Mouse (Mus musculus) limb, embryonic 10.5 days (tissue): ENCODE measurements at regions not wholly inside any gene's neighbourhood (a gene's known extent, or its start where the extent isn't known, plus 50 kb on each side); places are given as distances from the start of the nearest gene placed in this dataset.

Experiments used
- DNase-seq: peaks from one replicate; pipeline ENCODE4 v3.0.0-alpha.2; 2017; ENCODE audit warnings: low spot score
- H3K27ac ChIP-seq: fragments of 300-500 bp; sonication (generic); 2 replicates; pipeline ENCODE4 v1.5.1; 2016; ENCODE audit warnings: mild to moderate bottlenecking
- H3K27me3 ChIP-seq: fragments of 300-500 bp; sonication (generic); 2 replicates; pipeline ENCODE4 v1.6.1; 2016; ENCODE audit warnings: low read depth, mild to moderate bottlenecking; ENCODE audit not compliant: poor library complexity, severe bottlenecking
- H3K36me3 ChIP-seq: fragments of 300-500 bp; sonication (generic); 2 replicates; pipeline ENCODE4 v1.6.1; 2016; ENCODE audit warnings: mild to moderate bottlenecking, moderate library complexity
- H3K4me1 ChIP-seq: fragments of 300-500 bp; sonication (generic); 2 replicates; pipeline ENCODE4 v1.6.1; 2016
- H3K4me3 ChIP-seq: fragments of 300-500 bp; sonication (generic); 2 replicates; pipeline ENCODE4 v1.5.1; 2016; ENCODE audit warnings: mild to moderate bottlenecking, moderate library complexity
- H3K9me3 ChIP-seq: fragments of 300-500 bp; sonication (generic); replicated peaks from 2 replicates; pipeline ENCODE4 v1.6.1; 2016; ENCODE audit warnings: mild to moderate bottlenecking
- WGBS: fragments of 180-500 bp; shearing (Covaris S2); methylation state at CpG from one replicate; pipeline ENCODE4 v1.1.7; 2016; 5-methylcytosine and 5-hydroxymethylcytosine counted together

GRCm38 (mm10) chr7:73165521-73165920 lies 209.8 kb upstream of the Rgma start:
- WGBS, result 47% methylated on average over 8 of the region's 8 CpGs
- H3K4me1 ChIP-seq, result peaks cover 49% of the 10 kb centered on the region
- H3K4me3 ChIP-seq, result no peak overlapping the region
- H3K27ac ChIP-seq, result no peak overlapping the region
- H3K27me3 ChIP-seq, result no peaks in the 10 kb centered on the region
- H3K36me3 ChIP-seq, result no peaks in the 10 kb centered on the region
- H3K9me3 ChIP-seq, result no peaks in the 10 kb centered on the region
- DNase-seq, result no peak

DNA sequence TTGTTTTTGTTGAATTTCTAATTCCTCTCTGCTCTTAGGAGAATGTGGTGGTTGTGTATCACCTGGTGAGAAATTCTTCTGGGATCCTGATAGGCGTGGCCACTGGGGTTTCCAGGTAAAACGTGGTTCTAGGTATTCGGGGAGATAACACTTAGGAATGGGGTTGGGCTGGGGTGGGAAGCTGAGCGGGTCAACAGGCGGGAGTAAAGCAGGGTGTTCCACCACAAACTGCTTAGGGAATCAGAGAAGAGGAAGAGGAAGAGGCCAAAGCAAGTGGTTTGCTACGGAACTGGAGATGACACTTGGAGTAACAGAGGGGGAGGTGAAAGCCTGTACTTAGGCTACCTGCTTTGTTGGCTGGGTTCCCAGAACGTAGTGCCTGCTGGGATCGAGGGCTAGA lies 205.9 kb upstream of the Rgma start:
- Histone ChIP-seq H3K9me3 (no peaks in the 10 kb centered on the region), H3K36me3 (no peaks in the 10 kb centered on the region), H3K4me1 (peaks cover 15% of the 10 kb centered on the region), H3K27me3 (no peaks in the 10 kb centered on the region), H3K4me3 (no peak overlapping the region), H3K27ac (no peak overlapping the region)
- no peak for DNase-seq
- 88% methylated on average over 8 of the region's 8 CpGs for WGBS

DNA sequence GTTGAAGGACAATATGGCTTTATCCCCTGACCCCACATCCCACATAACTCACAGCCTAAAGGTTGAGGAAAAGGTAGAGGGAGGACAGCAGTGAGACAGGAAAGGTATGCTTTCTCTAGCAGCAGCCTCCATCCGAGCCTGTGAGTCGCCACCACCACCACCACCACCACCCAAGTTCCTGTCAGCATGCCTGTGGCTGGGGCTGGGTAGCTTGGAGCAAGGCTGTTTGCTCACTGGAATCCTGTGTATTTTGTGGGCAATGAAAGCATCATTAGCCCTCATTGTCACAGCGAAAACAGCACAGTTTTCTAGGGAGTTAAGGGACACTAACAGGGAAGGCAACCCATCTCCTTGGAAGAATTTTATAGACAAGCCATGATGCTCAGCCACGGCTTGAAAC lies 202.7 kb upstream of the Rgma start:
- 87% methylated on average over 4 of the region's 4 CpGs for WGBS
- Histone ChIP-seq H3K4me3 (no peak overlapping the region), H3K27ac (no peak overlapping the region), H3K27me3 (no peaks in the 10 kb centered on the region), H3K36me3 (no peaks in the 10 kb centered on the region), H3K4me1 (no peaks in the 10 kb centered on the region), H3K9me3 (no peaks in the 10 kb centered on the region)
- no peak for DNase-seq

GRCm38 (mm10) chr7:73183761-73184160 lies 191.5 kb upstream of the Rgma start:
- 94% methylated on average over 8 of the region's 8 CpGs for WGBS
- H3K36me3 ChIP-seq, result no peaks in the 10 kb centered on the region
- no peak for DNase-seq
- 0 out of 2 replicates have a peak, but pooled peaks cover 3% of the 10 kb centered on the region for H3K4me1 ChIP-seq
- H3K9me3 ChIP-seq, result no peaks in the 10 kb centered on the region; the same call in 1 of the 2 replicates
- no peak overlapping the region for H3K4me3 ChIP-seq
- no peaks in the 10 kb centered on the region for H3K27me3 ChIP-seq
- H3K27ac ChIP-seq, result no peak overlapping the region

DNA sequence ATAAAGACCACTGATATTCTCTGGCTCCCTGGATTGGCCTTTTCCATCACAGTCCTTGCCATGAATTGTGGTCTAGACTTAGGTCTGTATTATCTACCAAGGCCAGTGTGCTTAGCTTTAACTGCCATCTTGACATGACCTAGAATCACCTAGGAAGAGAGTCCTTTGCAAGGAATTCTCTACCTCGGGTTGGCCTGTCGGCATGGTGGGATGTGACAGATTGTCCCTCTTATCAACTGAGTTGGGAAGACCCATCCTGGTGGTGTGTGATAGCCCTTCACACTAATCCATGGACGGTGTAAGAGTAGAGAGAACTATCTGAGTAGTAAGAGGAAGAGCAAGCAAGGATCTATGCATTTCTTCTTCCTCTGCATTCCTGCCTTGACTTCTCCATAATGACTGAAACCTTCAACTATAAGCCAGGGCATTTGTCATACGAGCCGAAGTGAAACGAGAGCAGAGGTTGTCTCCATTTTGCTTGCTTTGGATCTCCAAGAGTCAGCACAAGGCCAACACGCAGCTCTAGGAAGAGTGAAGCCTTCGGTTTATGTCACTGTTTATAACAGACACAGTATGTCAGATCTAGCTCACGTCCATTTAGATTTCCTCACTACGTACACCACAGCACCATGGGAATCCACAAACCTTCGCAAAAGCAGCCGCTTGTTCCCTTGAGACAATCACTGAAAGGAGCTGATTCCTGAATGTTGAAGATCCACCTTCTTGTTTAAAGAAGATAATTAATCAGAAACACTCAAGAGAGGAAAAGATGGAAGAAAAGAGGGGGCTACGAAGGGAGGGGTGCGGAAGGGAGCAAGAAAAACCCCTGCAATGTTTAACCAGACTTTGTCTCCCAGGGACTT lies 190.9 kb upstream of the Rgma start:
- WGBS, result 93% methylated on average over 14 of the region's 14 CpGs
- DNase-seq, result no peak
- H3K4me1 ChIP-seq, result 0 out of 2 replicates have a peak, but pooled peaks cover 3% of the 10 kb centered on the region
- no peak overlapping the region for H3K27ac ChIP-seq
- no peaks in the 10 kb centered on the region for H3K27me3 ChIP-seq
- H3K9me3 ChIP-seq, result no peaks in the 10 kb centered on the region; the same call in 1 of the 2 replicates
- H3K36me3 ChIP-seq, result no peaks in the 10 kb centered on the region
- no peak overlapping the region for H3K4me3 ChIP-seq

- no peak overlapping the region for H3K4me3 ChIP-seq
- H3K36me3 ChIP-seq, result no peaks in the 10 kb centered on the region
- H3K9me3 ChIP-seq, result no peaks in the 10 kb centered on the region; the same call in 1 of the 2 replicates
- no peak overlapping the region for H3K27ac ChIP-seq
- H3K4me1 ChIP-seq, result 0 out of 2 replicates have a peak, but pooled peaks cover 3% of the 10 kb centered on the region
- no peak for DNase-seq
- WGBS, result 89% methylated on average over 10 of the region's 10 CpGs
- no peaks in the 10 kb centered on the region for H3K27me3 ChIP-seq
These were observed 190.2 kb upstream of the Rgma start for GRCm38 (mm10) chr7:73185071-73185531.

DNA sequence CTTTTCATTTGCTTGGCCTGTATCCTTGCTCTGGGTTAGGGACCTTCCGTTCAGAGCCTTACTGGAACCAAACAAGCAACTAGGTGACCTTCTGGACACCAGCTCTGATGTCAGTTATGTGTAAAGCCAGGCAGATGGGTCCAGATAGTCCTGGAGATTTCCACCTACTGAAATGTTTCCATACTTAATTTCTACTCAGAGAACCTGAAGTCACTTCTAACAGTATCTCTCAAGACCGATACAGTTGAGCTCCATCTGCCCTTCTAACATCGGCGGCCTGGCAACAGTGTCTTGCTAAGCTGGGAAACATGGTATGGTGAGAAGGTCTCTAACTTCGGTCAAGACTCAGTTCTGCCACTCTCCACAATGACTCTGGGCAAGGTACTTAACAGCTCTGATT lies 189.7 kb upstream of the Rgma start:
- no peak for DNase-seq
- H3K36me3 ChIP-seq, result no peaks in the 10 kb centered on the region
- no peak overlapping the region for H3K4me3 ChIP-seq

GRCm38 (mm10) chr7:73186501-73186900 lies 188.8 kb upstream of the Rgma start:
- Histone ChIP-seq H3K36me3 (no peaks in the 10 kb centered on the region), H3K27ac (no peak overlapping the region), H3K27me3 (no peaks in the 10 kb centered on the region), H3K4me3 (no peak overlapping the region), H3K9me3 (no peaks in the 10 kb centered on the region; the same call in 1 of the 2 replicates), H3K4me1 (0 out of 2 replicates have a peak, but pooled peaks cover 3% of the 10 kb centered on the region)
- WGBS, result 93% methylated on average over 3 of the region's 3 CpGs
- DNase-seq, result no peak

More for the DNA sequence above, 189.7 kb upstream of the Rgma start:
- Histone ChIP-seq H3K4me1 (0 out of 2 replicates have a peak, but pooled peaks cover 3% of the 10 kb centered on the region), H3K27me3 (no peaks in the 10 kb centered on the region), H3K9me3 (no peaks in the 10 kb centered on the region; the same call in 1 of the 2 replicates), H3K27ac (no peak overlapping the region)
- 96% methylated on average over 5 of the region's 5 CpGs for WGBS

DNA sequence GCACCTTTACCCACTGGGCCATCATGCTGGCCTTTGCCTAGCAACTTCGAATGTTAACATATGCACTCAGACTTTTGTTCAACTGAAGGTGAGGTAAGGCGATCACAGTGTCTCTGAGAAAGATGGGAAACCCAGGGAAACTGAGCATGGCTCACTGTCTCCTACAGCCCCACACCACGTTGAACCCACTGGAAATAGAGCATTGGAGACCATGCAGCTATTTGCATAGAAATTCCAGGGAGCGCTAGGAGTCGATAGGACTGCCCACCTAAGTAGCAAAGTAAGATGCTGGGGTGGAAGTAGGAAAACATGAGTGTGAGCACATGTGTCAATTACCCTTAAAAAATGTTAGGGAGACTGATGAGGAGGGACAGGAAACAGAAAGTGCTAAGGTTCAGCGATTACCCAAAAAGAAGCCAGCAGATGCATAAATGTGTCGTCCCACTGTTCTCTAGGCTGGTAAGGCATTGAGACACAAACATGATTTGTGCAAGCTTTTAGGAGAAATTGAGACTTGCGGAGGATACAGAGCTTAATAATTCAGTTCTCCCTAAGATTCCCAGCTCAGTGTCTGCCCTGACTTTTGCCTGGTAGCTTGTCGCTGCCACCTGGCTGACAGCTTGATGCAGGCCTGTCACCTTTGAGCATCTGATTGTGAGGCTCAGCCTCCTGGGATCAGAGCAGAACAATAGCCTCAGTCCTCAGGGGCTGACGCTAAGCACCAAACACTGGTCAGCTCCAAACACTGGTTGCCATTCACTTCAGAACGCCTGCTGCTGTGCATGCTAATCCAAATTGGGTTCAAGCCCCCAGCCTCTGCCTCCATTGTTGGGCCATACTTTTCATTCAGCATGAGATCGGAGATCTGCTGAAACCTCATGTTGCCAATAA lies 183.7 kb upstream of the Rgma start:
- 55% methylated on average over 12 of the region's 12 CpGs for WGBS
- H3K4me3 ChIP-seq, result no peak overlapping the region
- H3K27ac ChIP-seq, result no peak overlapping the region
- no peaks in the 10 kb centered on the region for H3K9me3 ChIP-seq
- no peaks in the 10 kb centered on the region for H3K36me3 ChIP-seq
- peaks cover 4% of the 10 kb centered on the region; the same call in 1 of the 2 replicates for H3K4me1 ChIP-seq
- H3K27me3 ChIP-seq, result no peaks in the 10 kb centered on the region
- DNase-seq, result no peak

DNA sequence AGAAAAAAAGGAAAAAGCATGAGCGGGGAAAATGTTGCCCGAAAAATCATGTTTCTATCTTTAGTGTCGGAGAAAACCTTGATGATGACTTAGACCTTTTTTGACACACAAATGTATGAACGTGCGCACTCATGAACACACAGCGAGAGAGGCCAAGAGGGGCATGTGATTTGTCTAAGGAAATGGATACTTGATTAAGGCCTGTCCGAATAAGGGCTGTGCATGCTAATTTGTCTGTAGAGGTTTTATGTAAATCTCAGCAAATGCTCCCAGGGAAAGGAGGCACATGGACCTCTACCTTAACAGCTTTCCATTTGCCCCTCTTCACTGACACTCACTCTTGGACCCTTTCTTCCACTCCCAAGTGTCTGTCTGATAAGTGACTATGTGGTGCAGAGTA lies 182.5 kb upstream of the Rgma start:
- Histone ChIP-seq H3K4me1 (peaks cover 13% of the 10 kb centered on the region; the same call in 1 of the 2 replicates), H3K27ac (no peak overlapping the region), H3K4me3 (no peak overlapping the region), H3K36me3 (no peaks in the 10 kb centered on the region), H3K27me3 (no peaks in the 10 kb centered on the region), H3K9me3 (no peaks in the 10 kb centered on the region)
- no peak for DNase-seq
- WGBS, result 88% methylated on average over 7 of the region's 7 CpGs

GRCm38 (mm10) chr7:73195306-73195705 lies 180.0 kb upstream of the Rgma start:
- Histone ChIP-seq H3K4me1 (peaks cover 13% of the 10 kb centered on the region; the same call in 1 of the 2 replicates), H3K4me3 (no peak overlapping the region), H3K27me3 (no peaks in the 10 kb centered on the region), H3K27ac (peak overlapping the region; percentile 42; the same call in 1 of the 2 replicates), H3K9me3 (no peaks in the 10 kb centered on the region), H3K36me3 (no peaks in the 10 kb centered on the region)
- 70% methylated on average over 4 of the region's 4 CpGs for WGBS
- no peak for DNase-seq

- Histone ChIP-seq H3K36me3 (no peaks in the 10 kb centered on the region), H3K9me3 (no peaks in the 10 kb centered on the region), H3K27ac (peak overlapping the region; percentile 43; the same call in 1 of the 2 replicates), H3K4me1 (peaks cover 13% of the 10 kb centered on the region; the same call in 1 of the 2 replicates), H3K27me3 (no peaks in the 10 kb centered on the region), H3K4me3 (no peak overlapping the region)
- 71% methylated on average over 12 of the region's 12 CpGs for WGBS
- DNase-seq, result no peak
These were observed 178.3 kb upstream of the Rgma start for GRCm38 (mm10) chr7:73196851-73197531.
